Mouse (Mus musculus) ES-Bruce4 (cell line): Measurements from ENCODE around the gene Dlgap1.

Experiments
- CTCF ChIP-seq: IDR thresholded peaks from one replicate; pipeline ENCODE4 v1.8.1; 2011; ENCODE audit warnings: low read depth, low read length
- EP300 ChIP-seq: IDR thresholded peaks from 2 replicates; pipeline ENCODE4 v1.6.1; 2011; ENCODE audit warnings: low read depth, low read length; ENCODE audit not compliant: insufficient read depth
- POLR2A ChIP-seq: IDR thresholded peaks from one replicate; pipeline ENCODE4 v1.8.1; 2011; ENCODE audit warnings: low read length; ENCODE audit not compliant: insufficient read depth

GRCm38 (mm10) chr17:70590506-70590905 lies 621.6 kb downstream of the Dlgap1 start:
- TF ChIP-seq CTCF: no peak
- TF ChIP-seq POLR2A: no peak
- no peak for TF ChIP-seq EP300
